Mouse (Mus musculus) thymus, adult 2 months (tissue): Measurements from ENCODE around the gene Sirt7.

Experiments
- CTCF ChIP-seq: fragments of 200-500 bp; IDR thresholded peaks from 2 replicates; pipeline ENCODE4 v1.5.1; 2012; ENCODE audit warnings: mild to moderate bottlenecking, control low read depth, low read length, moderate library complexity, borderline replicate concordance; ENCODE audit not compliant: control insufficient read depth, poor library complexity, insufficient read depth; ENCODE audit errors: extremely low read depth
- POLR2A ChIP-seq: fragments of 200-500 bp; IDR thresholded peaks from 2 replicates; pipeline ENCODE4 v1.6.1; 2012; ENCODE audit warnings: mild to moderate bottlenecking, low read length, control low read depth, moderate library complexity; ENCODE audit not compliant: control insufficient read depth, poor library complexity, insufficient read depth; ENCODE audit errors: extremely low read depth

- no peak for TF ChIP-seq CTCF
- no peak; the same call in 1 of the 2 replicates for TF ChIP-seq POLR2A
Measured at GRCm38 (mm10) chr11:120625152-120625775, at the start of gene Sirt7.
